Mouse (Mus musculus) embryonic stem cell, embryonic (primary cell): ENCODE results near the gene Jph2.

Experiments used
- CTCF ChIA-PET, 4 experiments: fragments of 300-600 bp in 2 of 4; fragments of 350-600 bp in 2 of 4; sonication (Branson Sonifier 250); formaldehyde crosslinking; loops; one replicate each; lab custom pipeline; 2022; ENCODE audit warnings: inconsistent platforms in 2 of 4; lab: Charles Lee
- POLR2A ChIA-PET, 4 experiments: fragments of 300-600 bp in 2 of 4; fragments of 350-600 bp in 2 of 4; sonication (Branson Sonifier 250); formaldehyde crosslinking; loops; one replicate each; lab custom pipeline; 2022; ENCODE audit warnings: antibody characterized with exemption in 4 of 4, inconsistent platforms in 1 of 4; lab: Charles Lee

The Jph2 gene

GRCm38 (mm10) chr2:163355666-163356065 is 42.1 kb downstream of the Jph2 start:
- CTCF ChIA-PET: interaction anchor here in 3 of 4 experiments (0.7 to 2.2 kb wide), 9 partner anchors 10 to 149 kb away, joined by 3 to 9 read pairs (median 5); no protein-coding TSS in a partner anchor
- POLR2A ChIA-PET: interaction anchor here in 3 of 4 experiments (0.7 to 2.4 kb wide), 7 partner anchors 12 to 425 kb away, joined by 3 to 6 read pairs (median 4); no protein-coding TSS in a partner anchor

GRCm38 (mm10) chr2:163353731-163354130 is 44.1 kb downstream of the Jph2 start:
- POLR2A ChIA-PET: interaction anchor here in 2 of 4 experiments (0.7 to 2.4 kb wide), 10 partner anchors 9 to 546 kb away, joined by 3 to 6 read pairs (median 4); no protein-coding TSS in a partner anchor

GRCm38 (mm10) chr2:163350443-163350842 is 47.4 kb downstream of the Jph2 start:
- CTCF ChIA-PET: interaction anchor here (0.5 to 1.9 kb wide), 15 partner anchors 10 to 374 kb away, joined by 3 to 8 read pairs (median 3); no protein-coding TSS in a partner anchor
- POLR2A ChIA-PET: no interaction called here

More at GRCm38 (mm10) chr2:163353731-163354130, 44.1 kb downstream of the Jph2 start:
- CTCF ChIA-PET: interaction anchor here (0.5 to 1.9 kb wide), 12 partner anchors 10 to 707 kb away, joined by 3 to 13 read pairs (median 4); partner anchors contain the start of gene Fitm2 (in 1 of the 4)

- ChIA-PET CTCF (interaction anchor here in 3 of 4 experiments (0.6 to 1.9 kb wide), 8 partner anchors 9 to 238 kb away, joined by 3 to 8 read pairs (median 3); no protein-coding TSS in a partner anchor), POLR2A (no interaction called here)
Observed at GRCm38 (mm10) chr2:163349411-163349810, 48.4 kb downstream of the Jph2 start.

GRCm38 (mm10) chr2:163348677-163349076 is 49.1 kb downstream of the Jph2 start:
- POLR2A ChIA-PET: interaction anchor here in 1 of 4 experiments (0.9 kb wide), 1 partner anchor 52 kb away, joined by 4 read pairs; no protein-coding TSS in a partner anchor
- CTCF ChIA-PET: interaction anchor here in 3 of 4 experiments (0.6 to 1.2 kb wide), 6 partner anchors 8 to 237 kb away, joined by 3 to 6 read pairs (median 3); no protein-coding TSS in a partner anchor

- ChIA-PET POLR2A (interaction anchor here in 1 of 4 experiments (0.6 to 0.9 kb wide), 2 partner anchors 22 to 53 kb away, joined by 3 to 4 read pairs; no protein-coding TSS in a partner anchor), CTCF (interaction anchor here in 2 of 4 experiments (0.9 to 1.2 kb wide), 3 partner anchors 7 to 54 kb away, joined by 3 to 4 read pairs (median 3); no protein-coding TSS in a partner anchor)
Observed at GRCm38 (mm10) chr2:163347517-163348184, 50.1 kb downstream of the Jph2 start.

GRCm38 (mm10) chr2:163346497-163346896 is 51.3 kb downstream of the Jph2 start:
- CTCF ChIA-PET: interaction anchor here in 3 of 4 experiments (0.6 to 5.1 kb wide), 11 partner anchors 10 to 379 kb away, joined by 3 to 35 read pairs (median 4); no protein-coding TSS in a partner anchor
- POLR2A ChIA-PET: interaction anchor here (0.6 to 1.1 kb wide), 8 partner anchors 27 to 684 kb away, joined by 3 to 6 read pairs (median 3); partner anchors contain the start of gene Srsf6 (in 1 of the 4)

GRCm38 (mm10) chr2:163344976-163345660 is 52.7 kb downstream of the Jph2 start:
- POLR2A ChIA-PET: interaction anchor here in 2 of 4 experiments (0.5 to 0.8 kb wide), 4 partner anchors 8 to 371 kb away, joined by 3 to 17 read pairs (median 4); no protein-coding TSS in a partner anchor

GRCm38 (mm10) chr2:163343671-163344070 is 54.1 kb downstream of the Jph2 start:
- POLR2A ChIA-PET: interaction anchor here in 2 of 4 experiments (1.0 to 1.2 kb wide), 5 partner anchors 11 to 413 kb away, joined by 3 to 6 read pairs (median 4); no protein-coding TSS in a partner anchor

More at GRCm38 (mm10) chr2:163344976-163345660, 52.7 kb downstream of the Jph2 start:
- CTCF ChIA-PET: interaction anchor here (0.6 to 5.1 kb wide), 7 partner anchors 11 to 1218 kb away, joined by 3 to 35 read pairs (median 5); no protein-coding TSS in a partner anchor

GRCm38 (mm10) chr2:163340263-163340662 is 57.5 kb downstream of the Jph2 start:
- POLR2A ChIA-PET: interaction anchor here in 3 of 4 experiments (0.6 to 3.0 kb wide), 16 partner anchors 23 to 410 kb away, joined by 3 to 22 read pairs (median 3); partner anchors contain the start of gene Jph2 (in 1 of the 3)
- CTCF ChIA-PET: interaction anchor here (0.5 to 6.4 kb wide), 86 partner anchors 8 to 678 kb away, joined by 3 to 153 read pairs (median 4); partner anchors contain the start of genes Jph2 (in 3 of the 4), Fitm2 (in 1 of the 4), Srsf6 (in 1 of the 4) and Tox2 (in 1 of the 4)

More at GRCm38 (mm10) chr2:163343671-163344070, 54.1 kb downstream of the Jph2 start:
- CTCF ChIA-PET: interaction anchor here (0.5 to 5.1 kb wide), 26 partner anchors 9 to 418 kb away, joined by 3 to 35 read pairs (median 4); partner anchors contain the start of gene Jph2 (in 1 of the 4)

- ChIA-PET CTCF (no interaction called here), POLR2A (interaction anchor here in 2 of 4 experiments (0.7 to 1.2 kb wide), 3 partner anchors 129 to 416 kb away, joined by 3 to 4 read pairs (median 3); no protein-coding TSS in a partner anchor)
Observed at GRCm38 (mm10) chr2:163332368-163333055, 65.3 kb downstream of the Jph2 start.

- POLR2A ChIA-PET: interaction anchor here in 1 of 4 experiments (0.7 to 1.3 kb wide), 2 partner anchors 255 to 401 kb away, joined by 3 to 4 read pairs; partner anchors contain the start of gene Srsf6
- CTCF ChIA-PET: interaction anchor here in 3 of 4 experiments (0.6 to 2.8 kb wide), 9 partner anchors 8 to 230 kb away, joined by 3 to 18 read pairs (median 5); no protein-coding TSS in a partner anchor
Observed at GRCm38 (mm10) chr2:163331423-163331822, 66.4 kb downstream of the Jph2 start.

GRCm38 (mm10) chr2:163330742-163331141 is 67.1 kb downstream of the Jph2 start:
- ChIA-PET CTCF (interaction anchor here (0.6 to 2.8 kb wide), 11 partner anchors 9 to 229 kb away, joined by 3 to 18 read pairs (median 5); no protein-coding TSS in a partner anchor), POLR2A (interaction anchor here in 2 of 4 experiments (0.6 to 1.3 kb wide), 2 partner anchors 229 to 400 kb away, joined by 3 to 5 read pairs; partner anchors contain the start of gene Srsf6 (in 1 of the 2))

GRCm38 (mm10) chr2:163323163-163323562 is 74.6 kb downstream of the Jph2 start:
- CTCF ChIA-PET: no interaction called here
- POLR2A ChIA-PET: no interaction called here

GRCm38 (mm10) chr2:163318777-163319176 is 79.0 kb downstream of the Jph2 start:
- ChIA-PET POLR2A (interaction anchor here (0.7 to 2.7 kb wide), 9 partner anchors 44 to 388 kb away, joined by 3 to 8 read pairs (median 3); partner anchors contain the start of genes L3mbtl1 (in 1 of the 4) and Srsf6 (in 1 of the 4)), CTCF (interaction anchor here in 3 of 4 experiments (0.6 to 3.0 kb wide), 13 partner anchors 9 to 319 kb away, joined by 3 to 15 read pairs (median 4); no protein-coding TSS in a partner anchor)

- CTCF ChIA-PET: interaction anchor here (0.6 to 3.0 kb wide), 18 partner anchors 15 to 395 kb away, joined by 3 to 15 read pairs (median 3); no protein-coding TSS in a partner anchor
- POLR2A ChIA-PET: interaction anchor here in 3 of 4 experiments (0.5 to 2.7 kb wide), 29 partner anchors 10 to 664 kb away, joined by 3 to 8 read pairs (median 4); partner anchors contain the start of gene Srsf6 (in 1 of the 3)
Observed at GRCm38 (mm10) chr2:163317281-163317680, 80.5 kb downstream of the Jph2 start.
